Mouse (Mus musculus) E14TG2a.4 (cell line): ENCODE measurements at regions not wholly inside any gene's neighbourhood (a gene's known extent, or its start where the extent isn't known, plus 50 kb on each side); places are given as distances from the start of the nearest gene placed in this dataset.

Experiments used
- H3K27me3 ChIP-seq: 2 replicates; pipeline ENCODE4 v1.6.1; 2014; ENCODE audit warnings: low read length, control low read depth; ENCODE audit not compliant: insufficient read depth
- H3K36me3 ChIP-seq: 2 replicates; pipeline ENCODE4 v1.6.1; 2014; ENCODE audit warnings: low read length, control low read depth; ENCODE audit not compliant: insufficient read depth
- H3K4me1 ChIP-seq: replicated peaks from 2 replicates; pipeline ENCODE4 v1.6.1; 2014; ENCODE audit warnings: low read depth, low read length, control low read depth
- H3K4me3 ChIP-seq: replicated peaks from 2 replicates; pipeline ENCODE4 v1.5.1; 2014; ENCODE audit warnings: mild to moderate bottlenecking, low read length
- H3K9me3 ChIP-seq: 2 replicates; pipeline ENCODE4 v1.6.1; 2014; ENCODE audit warnings: low read length, control low read depth
- CTCF ChIP-seq: conservative IDR thresholded peaks from 2 replicates; pipeline ENCODE4 v1.5.1; 2014; ENCODE audit warnings: low read length
- NANOG ChIP-seq: IDR thresholded peaks from 2 replicates; pipeline ENCODE4 v1.6.1; 2014; ENCODE audit warnings: borderline replicate concordance, low read length, mixed read lengths
- POU5F1 ChIP-seq: IDR thresholded peaks from 2 replicates; pipeline ENCODE4 v1.6.1; 2014; ENCODE audit warnings: low read length, borderline replicate concordance

DNA sequence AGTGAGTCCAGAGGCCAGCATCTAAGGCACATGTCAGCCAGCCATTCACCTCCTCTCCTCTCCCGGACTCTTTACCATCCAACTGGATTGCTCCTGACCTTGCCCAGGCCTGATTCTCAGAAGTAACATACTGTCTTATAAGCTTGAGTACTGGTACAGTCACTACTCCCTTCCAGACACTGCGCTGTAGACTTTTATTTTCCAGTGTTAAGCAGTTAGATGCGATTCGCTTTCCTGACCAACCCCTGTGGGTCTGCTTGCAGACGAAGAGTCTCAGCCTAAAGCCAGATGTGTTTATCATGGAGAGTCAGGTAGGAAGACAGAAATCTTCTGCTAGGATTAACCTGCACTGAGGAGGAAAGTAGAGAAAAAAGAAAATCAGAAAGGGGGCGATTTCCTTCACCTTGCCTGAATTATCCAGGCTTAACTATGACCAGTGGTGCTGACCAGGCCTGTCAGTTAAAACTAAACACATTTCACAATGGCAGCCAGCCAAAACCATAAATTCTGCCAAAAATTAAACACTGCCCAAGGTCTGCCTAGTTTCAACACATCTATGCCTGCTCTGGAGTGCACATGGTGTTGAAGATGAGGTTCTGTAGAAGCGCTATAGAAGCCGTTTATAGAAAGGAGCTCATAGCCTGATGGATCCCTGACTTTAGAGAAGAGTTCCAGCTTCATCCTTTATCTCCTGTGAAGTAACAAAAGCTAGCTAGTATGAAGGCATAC, 199.5 kb upstream of the Mctp2 start:
- no peaks in the 10 kb centered on the region for H3K36me3 ChIP-seq
- H3K27me3 ChIP-seq = no peaks in the 10 kb centered on the region
- H3K9me3 ChIP-seq = no peaks in the 10 kb centered on the region
- H3K4me3 ChIP-seq = no peak overlapping the region
- no peak for TF ChIP-seq NANOG
- no peak for TF ChIP-seq CTCF
- TF ChIP-seq POU5F1 = no peak
- no peaks in the 10 kb centered on the region for H3K4me1 ChIP-seq

DNA sequence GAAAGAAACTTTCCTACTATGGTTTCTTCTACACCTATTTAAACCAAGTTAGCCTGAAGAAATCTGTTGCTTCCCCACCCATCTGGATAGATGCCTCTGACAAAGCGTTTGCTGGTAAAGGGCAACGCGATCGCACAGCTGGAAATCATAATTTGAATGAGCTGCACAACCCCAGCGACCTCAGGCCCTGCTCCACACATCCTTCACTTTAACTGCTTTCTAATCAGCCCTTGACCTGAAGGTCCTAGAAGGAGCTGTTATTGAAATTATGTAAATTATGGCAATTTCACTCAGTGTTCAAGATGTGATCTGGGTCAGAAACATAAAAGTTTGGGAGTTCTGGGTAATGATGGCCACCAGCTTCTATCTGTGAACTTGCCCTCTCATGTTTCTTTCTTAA, 201.5 kb upstream of the Mctp2 start:
- Histone ChIP-seq H3K4me3 (no peak overlapping the region), H3K9me3 (no peaks in the 10 kb centered on the region), H3K27me3 (no peaks in the 10 kb centered on the region), H3K36me3 (no peaks in the 10 kb centered on the region), H3K4me1 (no peaks in the 10 kb centered on the region)
- no peak for TF ChIP-seq POU5F1
- TF ChIP-seq CTCF = no peak
- no peak for TF ChIP-seq NANOG

DNA sequence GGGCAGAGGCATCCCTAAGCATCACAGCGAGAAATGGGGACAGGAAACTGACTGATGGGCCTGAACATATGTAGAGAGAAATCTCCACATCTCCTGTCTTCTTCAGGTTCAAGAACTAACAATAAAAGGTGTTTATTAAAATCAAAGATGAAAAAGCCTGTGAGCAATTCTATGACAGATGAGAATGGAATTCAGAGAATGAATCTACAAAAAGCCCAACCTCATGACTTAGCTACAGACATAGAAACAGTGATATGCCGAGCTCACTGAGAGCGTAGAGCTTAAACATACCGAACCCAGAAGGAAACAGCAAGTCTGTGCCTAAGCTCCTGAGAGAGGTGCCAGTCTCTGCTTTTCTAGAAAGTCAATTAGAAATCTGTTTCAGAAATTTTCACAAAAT, 203.7 kb upstream of the Mctp2 start:
- Histone ChIP-seq H3K9me3 (no peaks in the 10 kb centered on the region), H3K36me3 (no peaks in the 10 kb centered on the region)
- no peak for TF ChIP-seq POU5F1

DNA sequence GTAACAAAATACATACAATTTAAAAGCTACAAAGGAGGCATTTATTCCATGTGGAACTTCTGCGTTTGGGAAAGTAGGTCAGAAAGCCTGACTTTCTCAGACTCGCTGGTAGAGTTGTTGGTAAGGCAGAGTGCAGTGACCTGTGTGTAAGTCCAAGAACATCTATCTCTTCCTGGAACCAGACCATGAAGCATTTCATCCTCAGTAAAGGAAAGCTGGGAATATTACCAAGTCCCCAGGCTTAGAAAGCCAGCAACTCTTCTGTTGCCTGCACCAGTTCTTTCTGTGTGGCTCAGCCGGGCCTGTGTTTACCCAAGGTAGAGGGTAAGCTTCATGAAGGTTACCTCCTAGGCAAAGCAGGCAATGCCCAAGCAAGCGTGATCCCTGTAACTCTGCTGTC, 207.0 kb upstream of the Mctp2 start:
- Histone ChIP-seq H3K27me3 (no peaks in the 10 kb centered on the region), H3K4me3 (no peak overlapping the region), H3K36me3 (no peaks in the 10 kb centered on the region), H3K4me1 (no peaks in the 10 kb centered on the region), H3K9me3 (no peaks in the 10 kb centered on the region)
- TF ChIP-seq NANOG = no peak
- no peak for TF ChIP-seq CTCF
- no peak for TF ChIP-seq POU5F1

More for the DNA sequence above, 203.7 kb upstream of the Mctp2 start:
- Histone ChIP-seq H3K4me3 (no peak overlapping the region), H3K4me1 (no peaks in the 10 kb centered on the region), H3K27me3 (no peaks in the 10 kb centered on the region)

DNA sequence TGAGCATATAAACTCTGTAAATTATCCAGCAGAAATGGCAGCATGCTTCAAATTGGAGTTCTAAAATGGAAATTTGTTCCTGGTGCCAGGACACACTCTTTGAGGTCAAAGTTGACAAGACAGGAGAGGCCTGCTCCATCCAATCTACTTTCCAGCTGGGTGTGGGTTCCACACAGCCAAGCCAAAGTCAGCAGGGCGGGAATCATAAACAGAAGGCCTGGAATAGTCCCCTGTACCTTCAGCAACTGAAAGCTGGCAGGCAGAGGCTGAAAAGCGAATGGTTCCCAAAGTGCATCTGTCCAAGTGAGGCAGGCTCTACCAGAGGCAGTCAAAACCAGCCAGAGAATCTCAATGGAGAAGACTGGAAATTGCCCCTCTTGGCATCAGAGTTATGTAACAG, 208.4 kb upstream of the Mctp2 start:
- H3K4me3 ChIP-seq = no peak overlapping the region
- no peaks in the 10 kb centered on the region for H3K4me1 ChIP-seq
- H3K9me3 ChIP-seq = no peaks in the 10 kb centered on the region
- no peak for TF ChIP-seq CTCF
- TF ChIP-seq POU5F1 = no peak
- TF ChIP-seq NANOG = no peak
- no peaks in the 10 kb centered on the region for H3K27me3 ChIP-seq
- no peaks in the 10 kb centered on the region for H3K36me3 ChIP-seq

DNA sequence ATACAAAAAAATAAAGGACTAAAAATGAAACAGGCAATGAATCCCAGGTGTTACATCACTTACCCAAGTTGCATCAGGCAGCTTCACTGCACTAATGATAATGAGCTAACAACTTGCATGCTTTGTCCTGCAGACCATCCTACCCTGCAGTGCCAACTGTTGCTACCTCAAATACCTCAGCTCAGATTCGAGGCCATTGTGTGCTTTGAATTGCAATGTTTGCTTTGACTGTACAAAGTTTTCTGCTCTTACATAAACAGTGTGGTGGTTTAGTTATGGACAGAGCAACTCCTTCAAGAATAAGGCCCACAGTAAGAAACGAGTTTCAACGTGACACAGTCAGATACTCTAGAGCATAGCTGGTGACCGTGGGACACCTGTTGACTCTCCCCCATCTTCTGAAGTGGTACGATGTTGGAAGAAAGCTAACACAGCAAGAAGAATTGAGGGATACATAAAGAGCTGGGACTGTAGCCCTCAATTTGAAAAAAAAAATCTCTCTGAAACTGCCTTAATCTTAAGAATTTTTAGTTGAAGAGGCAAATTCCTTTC, 212.1 kb upstream of the Mctp2 start:
- no peak overlapping the region for H3K4me3 ChIP-seq
- no peaks in the 10 kb centered on the region for H3K27me3 ChIP-seq
- no peaks in the 10 kb centered on the region for H3K4me1 ChIP-seq
- no peak for TF ChIP-seq CTCF
- no peak for TF ChIP-seq NANOG
- no peaks in the 10 kb centered on the region for H3K36me3 ChIP-seq
- H3K9me3 ChIP-seq = no peaks in the 10 kb centered on the region

DNA sequence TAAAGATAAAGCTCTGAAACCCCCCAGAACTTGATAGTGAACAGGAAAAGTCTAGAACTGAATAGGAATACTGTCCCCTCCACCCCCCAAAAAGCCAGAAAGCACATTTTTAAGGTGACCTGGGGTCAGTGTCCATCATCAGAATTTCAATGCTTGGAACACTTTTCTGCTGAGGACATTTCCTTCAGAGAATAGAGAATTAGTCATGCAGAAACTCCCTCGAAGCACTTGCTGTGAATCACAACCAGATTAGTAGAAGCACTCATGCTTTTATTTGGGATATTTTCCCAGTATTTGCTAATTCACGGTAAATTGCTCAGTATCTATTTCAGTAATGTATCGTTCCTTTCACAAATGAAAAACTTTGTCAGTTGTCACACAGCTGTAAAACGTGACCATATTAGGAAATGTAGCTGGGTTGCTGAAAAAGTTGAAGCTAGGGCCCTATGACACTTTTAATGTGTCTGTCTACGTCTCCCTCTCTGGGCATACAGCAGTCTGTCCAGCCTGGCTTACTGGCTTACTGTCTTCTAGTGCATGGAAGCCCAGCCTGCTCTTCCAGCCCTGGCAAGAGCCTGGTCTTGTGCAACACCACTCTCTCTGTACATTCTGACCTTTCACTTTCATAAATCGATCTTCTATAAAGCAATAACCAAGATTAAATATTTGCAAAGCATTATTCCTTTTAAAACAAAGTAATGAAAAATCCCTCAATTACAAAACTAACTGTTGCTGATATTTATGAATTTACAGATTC, 213.1 kb upstream of the Mctp2 start:
- Histone ChIP-seq H3K4me3 (no peak overlapping the region), H3K9me3 (no peaks in the 10 kb centered on the region), H3K36me3 (no peaks in the 10 kb centered on the region), H3K27me3 (no peaks in the 10 kb centered on the region), H3K4me1 (no peaks in the 10 kb centered on the region)
- TF ChIP-seq NANOG (no peak), POU5F1 (no peak), CTCF (no peak)

DNA sequence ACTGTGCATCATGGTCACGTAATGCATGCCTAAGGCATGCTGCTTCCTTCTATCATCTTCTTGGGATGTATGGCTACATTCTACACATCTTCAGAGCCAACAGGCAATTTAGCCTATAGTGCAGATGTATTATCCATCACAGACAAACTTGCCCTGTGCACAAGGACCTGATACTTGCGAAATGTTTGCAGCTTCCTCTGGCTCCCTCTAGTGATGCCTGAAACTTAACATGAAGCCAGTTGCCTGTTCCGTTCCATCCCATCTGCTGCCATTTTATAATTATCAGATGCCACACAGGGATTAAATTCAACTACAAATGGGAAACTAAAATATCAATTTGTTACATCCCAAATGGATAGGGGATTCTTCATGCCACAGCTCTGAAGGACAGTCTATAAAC, 222.5 kb upstream of the Mctp2 start:
- no peaks in the 10 kb centered on the region for H3K36me3 ChIP-seq
- no peaks in the 10 kb centered on the region; the same call in 1 of the 2 replicates for H3K27me3 ChIP-seq
- H3K9me3 ChIP-seq = 0 out of 2 replicates have a peak, but pooled peaks cover 7% of the 10 kb centered on the region
- no peaks in the 10 kb centered on the region for H3K4me1 ChIP-seq
- TF ChIP-seq NANOG (no peak), CTCF (no peak)
- H3K4me3 ChIP-seq = no peak overlapping the region
